Mouse (Mus musculus) kidney, adult 18-20 months (tissue): ENCODE measurements around the gene Runx1.
A peak's percentile ranks its signal among the peaks of the same experiment; 100 is the strongest.

Experiments used
- DNase-seq: peaks from one replicate; pipeline ENCODE4 v3.0.0; 2021

Runx1 gene

GRCm38 (mm10) chr16:92825908-92826650 lies at the start of gene Runx1:
Gene Runx1 (minus strand): TSS chr16:92826149.
- DNase-seq, result peak; percentile 2

GRCm38 (mm10) chr16:92874015-92874414 lies 48.1 kb upstream of the Runx1 start:
- no peak for DNase-seq

DNA sequence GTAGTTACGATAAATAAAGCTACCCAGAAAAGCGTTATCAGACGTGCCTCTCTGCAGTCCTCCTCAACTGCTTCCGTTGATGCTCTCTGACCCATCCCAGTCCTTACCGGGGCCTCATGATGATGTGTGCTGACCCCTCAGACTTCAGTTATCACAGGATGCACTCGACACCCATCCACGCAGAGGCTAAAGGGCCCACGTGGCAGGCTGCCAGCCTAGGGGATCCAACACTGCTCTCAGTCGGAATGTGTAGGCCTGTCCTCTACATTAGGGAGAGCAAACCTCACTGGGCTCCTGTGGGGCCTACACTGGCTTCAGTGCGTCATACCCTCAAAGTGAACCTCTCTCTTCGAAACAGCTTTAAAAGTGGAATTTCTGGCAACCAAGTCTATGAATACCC lies 45.8 kb upstream of the Runx1 start:
- DNase-seq, result no peak

DNA sequence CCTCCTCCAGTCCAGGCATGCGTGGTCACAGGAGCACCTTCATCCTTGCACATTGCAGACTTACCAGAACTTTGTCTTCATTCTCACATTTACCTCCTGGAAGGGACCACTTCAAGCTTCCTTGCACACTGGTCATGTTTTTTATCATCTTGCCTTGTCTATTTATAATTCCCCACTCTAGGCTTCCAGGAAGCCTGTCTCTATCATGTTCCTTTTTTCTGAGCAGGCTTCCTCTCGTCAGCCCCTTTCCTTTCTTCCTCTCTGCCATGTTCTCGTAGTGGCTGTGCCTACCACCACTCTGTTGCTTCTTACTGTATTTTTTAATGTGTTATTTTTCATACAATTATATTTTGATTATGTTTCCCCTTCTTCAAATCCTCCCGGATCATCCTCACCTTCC lies 42.6 kb upstream of the Runx1 start:
- DNase-seq, result no peak

GRCm38 (mm10) chr16:92867261-92867935 lies 41.4 kb upstream of the Runx1 start:
- DNase-seq, result no peak

DNA sequence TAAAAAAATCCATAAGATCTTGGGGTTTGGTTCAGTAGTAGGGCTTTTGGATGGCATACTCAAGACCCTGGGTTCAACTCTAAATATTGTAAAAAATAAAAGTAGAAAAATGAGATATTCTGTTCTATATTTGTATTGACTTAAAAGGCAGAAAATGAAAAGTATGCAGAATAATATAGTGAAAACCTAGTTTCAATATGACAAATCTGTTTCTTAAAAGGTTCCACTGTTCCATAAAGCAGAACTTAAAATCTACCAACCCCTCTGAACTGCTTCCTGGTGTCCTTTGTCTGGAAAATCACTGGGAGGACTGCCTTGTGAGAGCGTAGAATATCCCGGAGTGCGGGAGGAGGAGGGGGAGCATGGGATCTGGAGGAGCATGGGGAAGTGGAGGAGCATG lies 39.4 kb upstream of the Runx1 start:
- DNase-seq, result no peak

DNA sequence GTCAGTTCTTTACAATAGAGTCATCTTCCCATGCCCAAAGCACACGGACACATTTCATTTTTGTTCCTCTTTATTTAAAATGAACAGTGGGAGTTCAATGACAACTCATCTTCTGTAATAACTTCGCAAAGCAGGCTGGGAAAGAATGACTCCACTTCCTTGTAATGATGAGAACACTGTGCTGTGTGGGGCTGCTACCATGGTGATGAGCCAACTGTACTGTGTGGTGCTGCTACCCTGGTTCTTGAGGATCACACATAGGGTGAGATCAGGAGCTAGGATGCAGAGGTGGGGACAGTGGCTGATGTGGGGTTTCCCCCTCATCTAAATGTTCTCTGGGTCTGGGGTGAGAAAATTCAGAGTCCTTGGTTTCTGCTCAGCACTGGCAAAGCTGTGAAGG lies 38.2 kb upstream of the Runx1 start:
- DNase-seq, result no peak

GRCm38 (mm10) chr16:92863179-92863578 lies 37.2 kb upstream of the Runx1 start:
- no peak for DNase-seq

- no peak for DNase-seq
These were observed 36.5 kb upstream of the Runx1 start for GRCm38 (mm10) chr16:92862430-92862829.

DNA sequence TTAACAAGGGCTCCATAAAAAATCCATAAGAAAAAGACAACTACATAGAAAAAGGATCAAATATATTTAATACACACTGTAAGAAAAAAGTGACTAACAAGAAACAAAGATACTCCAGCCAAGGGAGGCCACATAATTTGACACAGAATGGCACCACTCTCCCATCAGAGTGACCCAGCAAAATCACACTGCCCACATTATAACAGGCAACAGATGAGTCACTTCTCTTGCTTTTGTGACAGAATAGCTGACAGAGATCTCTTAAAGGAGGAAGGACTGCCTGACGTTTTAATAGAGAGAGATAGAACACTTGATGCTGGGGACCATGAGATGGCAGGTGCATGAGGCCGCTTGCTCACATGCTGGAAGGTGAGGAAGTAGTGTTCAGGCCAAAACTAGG lies 35.6 kb upstream of the Runx1 start:
- DNase-seq, result no peak

DNA sequence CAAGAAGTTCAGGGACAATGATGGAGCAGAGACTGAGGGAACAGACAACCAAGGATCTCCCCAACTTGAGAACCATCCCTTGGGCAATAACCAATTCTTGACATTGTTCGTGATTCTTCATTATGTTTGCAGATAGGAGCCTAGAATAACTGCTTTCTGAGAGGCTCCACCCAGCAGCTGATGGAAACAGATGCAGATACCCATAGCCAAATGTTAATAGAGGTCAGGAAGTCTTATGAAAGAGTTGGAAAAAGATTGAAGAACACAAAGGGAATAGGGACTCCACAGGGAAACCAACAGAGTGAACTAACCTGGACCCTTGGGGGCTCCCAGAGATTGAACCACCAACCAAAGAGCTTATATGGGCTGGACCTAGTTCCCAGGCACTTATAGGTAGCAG lies 34.7 kb upstream of the Runx1 start:
- no peak for DNase-seq

GRCm38 (mm10) chr16:92856779-92857178 lies 30.8 kb upstream of the Runx1 start:
- no peak for DNase-seq

DNA sequence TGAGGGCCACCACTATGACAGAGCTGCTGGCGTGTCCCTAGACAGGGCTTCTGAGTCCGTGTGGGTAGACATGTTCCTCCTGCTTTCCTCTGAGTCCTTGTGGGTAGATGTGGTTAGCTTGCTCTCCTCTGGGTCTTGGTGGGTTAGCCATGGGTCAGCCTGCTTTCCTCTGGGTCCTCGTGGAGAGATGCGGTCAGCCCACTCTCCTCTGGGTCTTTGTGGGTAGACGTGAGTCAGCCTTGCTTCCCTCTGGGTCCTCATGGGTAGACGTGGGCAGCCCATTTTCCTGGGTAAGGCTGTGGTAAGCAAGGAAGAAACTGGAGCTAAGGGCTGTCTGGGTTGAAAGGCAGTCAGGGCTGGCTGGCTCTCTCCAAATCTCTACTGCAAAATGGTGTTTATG lies 26.3 kb upstream of the Runx1 start:
- DNase-seq, result no peak

DNA sequence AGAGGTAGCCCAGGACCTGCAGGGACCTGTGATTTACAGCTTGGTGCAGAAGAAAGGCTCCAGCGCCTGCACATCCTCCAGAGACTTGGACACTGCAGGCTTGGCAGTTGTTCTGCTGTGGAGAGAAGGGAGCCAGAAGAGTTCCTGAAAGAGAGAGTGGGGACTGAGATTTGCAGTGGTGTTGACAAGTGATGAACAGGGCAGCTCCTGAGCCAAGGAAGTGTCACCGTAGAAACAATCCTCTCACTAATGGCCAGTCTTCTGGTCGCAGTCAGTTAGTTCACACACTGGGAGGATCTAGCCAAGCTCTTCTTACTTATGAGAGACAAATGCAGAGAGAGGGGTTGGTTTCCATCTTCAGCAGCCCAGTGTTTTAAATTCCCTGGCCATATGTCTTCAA lies 24.5 kb upstream of the Runx1 start:
- no peak for DNase-seq

GRCm38 (mm10) chr16:92847762-92848300 lies 21.9 kb upstream of the Runx1 start:
- DNase-seq, result no peak

- no peak for DNase-seq
These were observed 19.6 kb upstream of the Runx1 start for GRCm38 (mm10) chr16:92845244-92846225.

GRCm38 (mm10) chr16:92838709-92839108 lies 12.8 kb upstream of the Runx1 start:
- no peak for DNase-seq

DNA sequence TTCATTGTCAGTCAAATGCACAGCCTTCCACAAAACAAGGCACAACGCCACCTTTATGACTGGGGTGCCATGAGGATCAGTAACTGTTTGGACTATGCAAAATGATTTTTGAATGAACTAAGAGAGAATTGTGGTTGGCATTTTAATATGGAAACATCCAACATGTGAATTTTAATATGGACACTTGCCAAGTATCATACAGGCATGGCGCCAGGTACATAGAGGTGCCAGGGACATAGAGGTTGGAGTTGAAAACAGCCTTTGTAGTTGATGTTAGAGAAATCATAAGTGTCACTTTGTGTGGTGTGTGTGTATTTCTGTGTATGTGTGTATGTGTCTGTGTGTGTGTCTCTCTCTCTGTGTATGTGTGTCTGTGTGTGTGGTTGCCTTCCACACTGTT lies 5.4 kb upstream of the Runx1 start:
- no peak for DNase-seq

DNA sequence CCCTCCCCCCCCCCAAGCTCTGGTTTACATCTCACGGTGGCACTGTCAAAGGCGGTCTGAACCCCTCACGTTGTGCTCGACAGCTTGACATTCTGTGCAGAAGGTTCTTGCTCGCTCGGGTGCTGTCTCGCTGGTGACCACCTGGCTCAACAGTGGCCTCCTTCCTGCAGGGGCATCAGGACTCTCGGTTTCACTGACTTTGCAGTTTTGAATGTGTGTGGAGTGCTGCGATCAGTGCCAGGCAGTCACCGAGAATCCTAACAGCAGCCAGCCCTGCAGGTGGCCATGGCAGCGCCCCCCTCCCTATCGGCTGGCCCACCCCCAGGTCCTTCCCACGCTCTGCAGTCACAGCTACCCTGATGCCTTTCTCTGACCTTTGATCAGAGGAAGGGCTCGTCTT lies 4.5 kb upstream of the Runx1 start:
- no peak for DNase-seq

DNA sequence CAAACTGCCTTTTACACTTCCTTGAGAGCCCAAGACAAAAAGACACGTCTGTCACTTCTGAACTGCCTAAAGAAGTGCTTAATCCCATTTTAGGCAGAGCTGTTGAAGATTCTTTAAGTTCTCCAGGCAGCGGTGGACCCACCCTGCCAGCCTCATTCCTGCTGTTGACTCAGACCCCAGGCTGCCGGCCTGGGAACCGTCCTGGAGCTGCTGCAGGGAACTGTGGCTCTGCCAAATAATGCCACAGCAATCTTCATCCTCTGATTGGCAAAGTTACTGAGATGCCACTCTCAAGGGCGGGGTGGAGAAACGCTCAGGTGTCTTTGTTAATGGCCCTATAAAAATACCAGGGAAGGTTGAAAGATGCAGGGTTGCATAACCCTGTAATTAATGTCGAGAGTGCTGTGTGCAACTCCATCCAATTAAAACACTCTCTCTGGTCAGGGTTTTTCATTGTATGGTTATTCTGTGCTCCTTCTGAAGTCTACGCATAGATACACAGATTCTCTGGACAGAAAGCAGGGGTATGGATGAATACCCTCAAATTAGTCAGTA lies 2.4 kb upstream of the Runx1 start:
- no peak for DNase-seq

GRCm38 (mm10) chr16:92827663-92828307 lies 1.8 kb upstream of the Runx1 start:
- no peak for DNase-seq

DNA sequence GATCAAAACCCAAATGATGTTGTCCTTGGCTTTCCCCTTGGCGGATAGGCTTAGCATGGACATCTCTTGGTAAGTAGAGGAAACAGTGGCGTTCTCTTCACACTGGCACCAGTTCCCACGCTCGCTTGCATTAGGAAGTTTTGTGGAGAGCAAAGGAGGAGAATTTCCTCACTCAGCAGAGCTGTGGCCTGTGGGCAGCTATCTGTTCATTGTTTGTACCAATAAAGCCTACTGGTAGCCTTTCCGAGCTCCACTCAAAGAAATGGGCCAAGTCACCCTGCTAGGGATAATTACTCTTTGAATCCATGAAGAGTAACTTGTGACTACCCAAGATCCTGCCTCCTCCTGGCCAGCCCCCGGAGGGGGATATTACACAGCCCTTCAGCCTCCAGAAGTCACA lies 734 bp upstream of the Runx1 start:
- no peak for DNase-seq
